Mouse (Mus musculus) myocyte (in vitro differentiated cells): ENCODE data around the gene Ripk4.

Experiments
- CEBPB ChIP-seq: IDR thresholded peaks from 2 replicates; pipeline ENCODE4 v1.6.1; 2011; ENCODE audit warnings: mild to moderate bottlenecking, moderate library complexity; ENCODE audit not compliant: poor library complexity, insufficient read depth, severe bottlenecking
- E2F4 ChIP-seq: IDR thresholded peaks from one replicate; pipeline ENCODE4 v1.6.1; 2011; ENCODE audit warnings: mild to moderate bottlenecking, control low read depth, moderate library complexity; ENCODE audit not compliant: insufficient read depth
- MAX ChIP-seq: IDR thresholded peaks from one replicate; pipeline ENCODE4 v1.6.1; 2011; ENCODE audit warnings: low read depth, mild to moderate bottlenecking, control low read depth
- MYOG ChIP-seq, 3 experiments: IDR thresholded peaks; one replicate each; pipeline ENCODE4 v1.6.1; 2011; ENCODE audit warnings: control low read depth in 2 of 3, low read depth in 2 of 3, mild to moderate bottlenecking in 2 of 3; ENCODE audit not compliant: insufficient read length in 2 of 3, control insufficient read depth in 1 of 3, insufficient read depth in 1 of 3
- POLR2A ChIP-seq: IDR thresholded peaks from one replicate; pipeline ENCODE4 v1.6.1; 2011; ENCODE audit warnings: low read depth, mild to moderate bottlenecking, control low read depth, moderate library complexity; ENCODE audit not compliant: insufficient read length
- REST ChIP-seq: IDR thresholded peaks from one replicate; pipeline ENCODE4 v1.6.1; 2011; ENCODE audit warnings: mild to moderate bottlenecking, control low read depth, moderate library complexity; ENCODE audit not compliant: insufficient read depth, insufficient read length
- SRF ChIP-seq: IDR thresholded peaks from one replicate; pipeline ENCODE4 v1.6.1; 2011; ENCODE audit warnings: low read depth; ENCODE audit not compliant: control insufficient read depth, insufficient read length
- TCF12 ChIP-seq: IDR thresholded peaks from one replicate; pipeline ENCODE4 v1.6.1; 2011; ENCODE audit warnings: mild to moderate bottlenecking, control low read depth; ENCODE audit not compliant: poor library complexity, insufficient read depth, severe bottlenecking
- TCF3 ChIP-seq: IDR thresholded peaks from one replicate; pipeline ENCODE4 v1.6.1; 2011; ENCODE audit warnings: low read depth, control low read depth; ENCODE audit not compliant: insufficient read length
- USF1 ChIP-seq: IDR thresholded peaks from one replicate; pipeline ENCODE4 v1.6.1; 2011; ENCODE audit warnings: low read depth, mild to moderate bottlenecking, control low read depth, moderate library complexity

- TF ChIP-seq REST (no peak), E2F4 (no peak), TCF3 (no peak), SRF (no peak), USF1 (no peak), MAX (no peak), MYOG (IDR thresholded peaks at IDR 0.05; ENCODE audit: control insufficient read depth in 1 of 3, insufficient read depth in 1 of 3, insufficient read length in 2 of 3, low read depth in 2 of 3) (no peak), POLR2A (no peak), CEBPB (no peak), TCF12 (no peak)
Observed at GRCm38 (mm10) chr16:97712129-97712528, 51.5 kb downstream of the Ripk4 start.
